Mouse (Mus musculus) lung, adult 2 months (tissue): ENCODE measurements at regions not wholly inside any gene's neighbourhood (a gene's known extent, or its start where the extent isn't known, plus 50 kb on each side); places are given as distances from the start of the nearest gene placed in this dataset.

Experiments
- DNase-seq: peaks from one replicate; pipeline ENCODE4 v3.0.0; 2022
- H3K4me1 ChIP-seq: fragments of 200-500 bp; 2 replicates; pipeline ENCODE4 v1.6.1; 2011; ENCODE audit warnings: low read length; ENCODE audit not compliant: control insufficient read depth, insufficient read depth
- H3K4me3 ChIP-seq: fragments of 200-500 bp; replicated peaks from 2 replicates; pipeline ENCODE3; 2011; ENCODE audit warnings: low read depth, mild to moderate bottlenecking, control low read depth, low read length; ENCODE audit errors: extremely low read depth
- CTCF ChIP-seq: fragments of 200-500 bp; IDR thresholded peaks from 2 replicates; pipeline ENCODE4 v1.5.1; 2011; ENCODE audit warnings: mild to moderate bottlenecking, low read length, control low read depth; ENCODE audit not compliant: insufficient read depth
- POLR2A ChIP-seq: fragments of 200-500 bp; IDR thresholded peaks from 2 replicates; pipeline ENCODE4 v1.6.1; 2011; ENCODE audit warnings: low read depth, mild to moderate bottlenecking, control low read depth, low read length, borderline replicate concordance; ENCODE audit errors: extremely low read depth
- WGBS: fragments of 180-500 bp; shearing (Covaris S2); methylation state at CpG from one replicate; pipeline ENCODE4 v1.1.7; 2018; 5-methylcytosine and 5-hydroxymethylcytosine counted together

- 49% methylated on average over 2 of the region's 2 CpGs for WGBS
These were observed 374.3 kb upstream of the B430305J03Rik start for GRCm38 (mm10) chr3:61740088-61740487.

DNA sequence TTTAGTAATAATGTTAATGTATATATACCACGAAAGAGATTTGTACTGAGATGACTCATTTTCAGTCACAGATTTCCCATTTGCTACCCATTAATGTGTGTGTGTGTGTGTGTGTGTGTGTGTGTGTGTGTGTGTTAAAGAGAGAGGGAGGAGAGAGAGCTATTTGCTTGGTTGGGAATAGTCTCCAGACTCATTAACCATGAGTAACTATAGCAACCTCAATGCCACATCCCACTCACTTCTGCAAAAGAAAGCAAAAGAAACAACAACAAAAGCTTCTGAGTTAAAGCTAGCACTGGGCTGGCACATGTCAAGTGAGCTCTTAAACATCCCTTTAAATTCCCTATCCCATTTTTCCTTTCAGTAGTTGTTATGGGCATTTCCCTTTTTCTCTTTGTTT is 372.8 kb upstream of the B430305J03Rik start:
- no peak overlapping the region for H3K4me3 ChIP-seq
- DNase-seq, result no peak
- no peaks in the 10 kb centered on the region for H3K4me1 ChIP-seq
- WGBS, result 71% methylated on average over 1 of the region's 1 CpGs
- TF ChIP-seq POLR2A (no peak), CTCF (no peak)

More at GRCm38 (mm10) chr3:61740088-61740487, 374.3 kb upstream of the B430305J03Rik start:
- no peak for TF ChIP-seq CTCF
- no peak for TF ChIP-seq POLR2A
- DNase-seq, result no peak
- Histone ChIP-seq H3K4me3 (no peak overlapping the region), H3K4me1 (no peaks in the 10 kb centered on the region)

GRCm38 (mm10) chr3:61716785-61717184 is 351.0 kb upstream of the B430305J03Rik start:
- no peak for DNase-seq
- WGBS, result 58% methylated on average over 2 of the region's 2 CpGs
- no peak overlapping the region for H3K4me3 ChIP-seq
- H3K4me1 ChIP-seq, result no peaks in the 10 kb centered on the region
- TF ChIP-seq CTCF (no peak), POLR2A (no peak)

- WGBS, result 43% methylated on average over 4 of the region's 4 CpGs
- Histone ChIP-seq H3K4me1 (no peaks in the 10 kb centered on the region), H3K4me3 (no peak overlapping the region)
- TF ChIP-seq POLR2A (no peak), CTCF (no peak)
- no peak for DNase-seq
These were observed 322.4 kb upstream of the B430305J03Rik start for GRCm38 (mm10) chr3:61687933-61688705.

DNA sequence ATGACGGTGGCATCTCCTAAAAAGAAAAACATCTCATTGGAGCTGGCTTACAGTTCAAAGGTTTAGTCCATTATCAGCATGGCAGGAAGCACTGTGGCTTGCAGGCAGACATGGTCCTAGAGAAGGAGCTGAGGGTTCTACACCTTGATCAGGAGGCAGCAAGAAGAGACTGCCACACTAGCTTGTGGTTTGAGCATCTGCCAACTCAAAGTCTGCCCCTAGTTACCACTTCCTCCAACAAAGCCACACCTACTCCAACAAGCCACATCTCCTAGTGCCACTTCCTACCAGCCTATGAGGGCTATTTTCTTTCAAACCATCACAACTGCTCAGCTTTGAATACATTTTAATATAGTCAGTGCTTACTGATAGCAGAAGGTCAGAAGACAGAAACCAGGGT is 305.1 kb upstream of the B430305J03Rik start:
- TF ChIP-seq CTCF (no peak), POLR2A (no peak)
- Histone ChIP-seq H3K4me3 (no peak overlapping the region), H3K4me1 (no peaks in the 10 kb centered on the region)
- DNase-seq, result no peak
- 83% methylated on average over 1 of the region's 1 CpGs for WGBS

GRCm38 (mm10) chr3:61656143-61656542 is 290.4 kb upstream of the B430305J03Rik start:
- 64% methylated on average over 2 of the region's 2 CpGs for WGBS
- no peak for DNase-seq
- TF ChIP-seq CTCF (no peak), POLR2A (no peak)
- no peaks in the 10 kb centered on the region for H3K4me1 ChIP-seq
- no peak overlapping the region for H3K4me3 ChIP-seq

DNA sequence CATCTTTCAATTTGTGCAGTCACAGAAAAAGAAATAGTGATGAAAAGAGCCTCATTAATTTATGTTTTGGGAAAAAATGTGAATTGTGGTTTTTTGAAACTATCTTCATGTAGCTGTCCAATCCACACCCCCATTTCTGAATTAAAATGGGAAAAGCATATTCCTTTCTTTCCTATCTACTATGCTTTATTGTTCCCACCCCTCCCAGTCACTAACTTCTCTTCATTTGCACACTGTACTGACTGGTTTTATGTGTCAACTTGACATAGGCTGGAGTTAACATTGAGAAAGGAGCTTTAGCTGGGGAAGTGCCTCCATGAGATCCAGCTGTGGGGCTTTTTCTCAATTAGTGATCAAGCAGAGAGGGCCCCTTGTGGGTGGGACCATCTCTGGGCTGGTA is 262.8 kb upstream of the B430305J03Rik start:
- H3K4me3 ChIP-seq, result no peak overlapping the region
- no peaks in the 10 kb centered on the region for H3K4me1 ChIP-seq
- no peak for DNase-seq
- TF ChIP-seq POLR2A (no peak), CTCF (no peak)

- no peaks in the 10 kb centered on the region for H3K4me1 ChIP-seq
- WGBS, result 60% methylated on average over 3 of the region's 3 CpGs
- DNase-seq, result no peak
- no peak overlapping the region for H3K4me3 ChIP-seq
- TF ChIP-seq CTCF, result no peak
- TF ChIP-seq POLR2A, result no peak
These were observed 262.3 kb upstream of the B430305J03Rik start for GRCm38 (mm10) chr3:61628099-61628498.

GRCm38 (mm10) chr3:61623954-61624487 is 258.3 kb upstream of the B430305J03Rik start:
- 87% methylated on average over 4 of the region's 4 CpGs for WGBS
- Histone ChIP-seq H3K4me3 (no peak overlapping the region), H3K4me1 (no peaks in the 10 kb centered on the region)
- TF ChIP-seq CTCF (no peak), POLR2A (no peak)
- DNase-seq, result no peak

GRCm38 (mm10) chr3:61605469-61605868 is 239.7 kb upstream of the B430305J03Rik start:
- DNase-seq, result no peak
- WGBS, result 68% methylated on average over 4 of the region's 4 CpGs
- Histone ChIP-seq H3K4me1 (no peaks in the 10 kb centered on the region), H3K4me3 (no peak overlapping the region)
- TF ChIP-seq CTCF (no peak), POLR2A (no peak)
